Mouse (Mus musculus): ENCODE measurements at regions not wholly inside any gene's neighbourhood (a gene's known extent, or its start where the extent isn't known, plus 50 kb on each side); places are given as distances from the start of the nearest gene placed in this dataset.

- DNase-seq (ENCODE audit: low spot score), result no peak
Observed at GRCm38 (mm10) chr8:12136178-12136455, 142.5 kb upstream of the A230072I06Rik start.

- no peak for DNase-seq (ENCODE audit: low spot score)
Observed at GRCm38 (mm10) chr8:12137496-12137895, 141.1 kb upstream of the A230072I06Rik start.

- no peak for DNase-seq (ENCODE audit: low spot score)
Observed at GRCm38 (mm10) chr8:12137913-12138312, 140.7 kb upstream of the A230072I06Rik start.

GRCm38 (mm10) chr8:12151679-12152078, 126.9 kb upstream of the A230072I06Rik start:
- DNase-seq (ENCODE audit: low spot score), result no peak

GRCm38 (mm10) chr8:12152825-12153224, 125.8 kb upstream of the A230072I06Rik start:
- DNase-seq (ENCODE audit: low spot score), result no peak

GRCm38 (mm10) chr8:12156893-12157292, 121.7 kb upstream of the A230072I06Rik start:
- DNase-seq (ENCODE audit: low spot score), result no peak

GRCm38 (mm10) chr8:12158188-12158587, 120.4 kb upstream of the A230072I06Rik start:
- DNase-seq (ENCODE audit: low spot score), result no peak

- no peak for DNase-seq (ENCODE audit: low spot score)
Observed at GRCm38 (mm10) chr8:12162921-12163705, 115.5 kb upstream of the A230072I06Rik start.

- DNase-seq (ENCODE audit: low spot score), result no peak
Observed at GRCm38 (mm10) chr8:12165487-12166152, 113.0 kb upstream of the A230072I06Rik start.

GRCm38 (mm10) chr8:12171788-12172187, 106.8 kb upstream of the A230072I06Rik start:
- DNase-seq (ENCODE audit: low spot score), result no peak

- DNase-seq (ENCODE audit: low spot score), result no peak
Observed at GRCm38 (mm10) chr8:12175496-12175895, 103.1 kb upstream of the A230072I06Rik start.

- no peak for DNase-seq (ENCODE audit: low spot score)
Observed at GRCm38 (mm10) chr8:12184666-12185065, 94.0 kb upstream of the A230072I06Rik start.

GRCm38 (mm10) chr8:12187366-12187765, 91.3 kb upstream of the A230072I06Rik start:
- no peak for DNase-seq (ENCODE audit: low spot score)

- no peak for DNase-seq (ENCODE audit: low spot score)
Observed at GRCm38 (mm10) chr8:12188451-12188850, 90.2 kb upstream of the A230072I06Rik start.

- no peak for DNase-seq (ENCODE audit: low spot score)
Observed at GRCm38 (mm10) chr8:12188960-12189359, 89.7 kb upstream of the A230072I06Rik start.

- DNase-seq (ENCODE audit: low spot score), result no peak
Observed at GRCm38 (mm10) chr8:12192006-12192405, 86.6 kb upstream of the A230072I06Rik start.

GRCm38 (mm10) chr8:12205909-12206308, 72.7 kb upstream of the A230072I06Rik start:
- no peak for DNase-seq (ENCODE audit: low spot score)

GRCm38 (mm10) chr8:12207412-12207811, 71.2 kb upstream of the A230072I06Rik start:
- no peak for DNase-seq (ENCODE audit: low spot score)

GRCm38 (mm10) chr8:12213774-12214173, 64.8 kb upstream of the A230072I06Rik start:
- no peak for DNase-seq (ENCODE audit: low spot score)

- DNase-seq (ENCODE audit: low spot score), result no peak
Observed at GRCm38 (mm10) chr8:12214205-12215019, 64.2 kb upstream of the A230072I06Rik start.

- no peak for DNase-seq (ENCODE audit: low spot score)
Observed at GRCm38 (mm10) chr8:12221506-12221905, 57.1 kb upstream of the A230072I06Rik start.

- no peak for DNase-seq (ENCODE audit: low spot score)
Observed at GRCm38 (mm10) chr8:12223376-12223775, 55.2 kb upstream of the A230072I06Rik start.

All from adipocyte (in vitro differentiated cells).